Mouse (Mus musculus) cerebellum, adult 2 months (tissue): ENCODE measurements at regions not wholly inside any gene's neighbourhood (a gene's known extent, or its start where the extent isn't known, plus 50 kb on each side); places are given as distances from the start of the nearest gene placed in this dataset.

Source experiments
- CTCF ChIP-seq: fragments of 200-500 bp; IDR thresholded peaks from 2 replicates; pipeline ENCODE4 v1.5.1; 2011; ENCODE audit warnings: low read depth, mild to moderate bottlenecking, control low read depth, low read length, moderate library complexity, borderline replicate concordance; ENCODE audit not compliant: insufficient read depth
- POLR2A ChIP-seq: fragments of 200-500 bp; IDR thresholded peaks from 2 replicates; pipeline ENCODE4 v1.6.1; 2011; ENCODE audit warnings: low read length, control low read depth, borderline replicate concordance; ENCODE audit not compliant: insufficient read depth

DNA sequence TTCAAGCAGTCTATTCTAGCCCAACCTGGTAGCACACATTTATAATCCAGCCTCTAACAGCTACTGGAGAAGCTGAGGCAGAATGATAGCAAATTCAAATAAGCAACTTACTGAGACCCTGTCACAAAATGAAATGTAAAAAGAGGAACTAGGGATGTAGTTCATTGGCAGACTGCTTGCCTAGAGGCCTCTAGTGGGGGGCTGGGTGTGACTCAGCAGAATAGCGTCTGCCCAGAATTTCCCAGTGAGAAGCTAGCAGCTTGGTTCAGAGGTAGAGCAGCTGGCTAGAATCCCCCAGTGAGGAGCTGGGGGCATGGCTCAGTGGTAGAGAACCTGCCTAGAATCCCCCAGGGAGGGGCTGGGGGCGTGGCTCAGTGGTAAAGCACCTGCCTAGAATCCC is 777.5 kb upstream of the Auts2 start:
- no peak for TF ChIP-seq CTCF
- TF ChIP-seq POLR2A, result no peak
